Mouse (Mus musculus) erythroblast, embryonic 14.5 days (primary cell): ENCODE results near the gene Megf8. TPM values are rescaled to one million over a fixed set of nuclear protein-coding genes. Genes with fewer than 3 reads are reported as not detected.
"Not testable (repeated sequence)": the region's sequence is repeated elsewhere in the genome, so short reads cannot be mapped to it uniquely, and the experiment has no call there.

Source experiments
- H3K27me3 ChIP-seq: 2 replicates; pipeline ENCODE4 v1.6.1; 2012; ENCODE audit warnings: inconsistent platforms; ENCODE audit not compliant: control insufficient read depth
- H3K36me3 ChIP-seq: 2 replicates; pipeline ENCODE4 v1.6.1; 2012; ENCODE audit warnings: mild to moderate bottlenecking, inconsistent platforms; ENCODE audit not compliant: control insufficient read depth
- H3K4me1 ChIP-seq: 2 replicates; pipeline ENCODE4 v1.6.1; 2012; ENCODE audit warnings: inconsistent platforms; ENCODE audit not compliant: control insufficient read depth
- H3K4me3 ChIP-seq: replicated peaks from 2 replicates; pipeline ENCODE3; 2012; ENCODE audit warnings: moderate library complexity, mild to moderate bottlenecking, inconsistent platforms
- H3K9me3 ChIP-seq: 2 replicates; pipeline ENCODE4 v1.6.1; 2012; ENCODE audit warnings: low read length, inconsistent platforms, mixed read lengths; ENCODE audit not compliant: control insufficient read depth
- GATA1 ChIP-seq: IDR thresholded peaks from 2 replicates; pipeline ENCODE4 v1.6.1; 2012; ENCODE audit warnings: low read length, inconsistent platforms, mixed read lengths
- TAL1 ChIP-seq: IDR thresholded peaks from 3 replicates; pipeline ENCODE4 v1.6.1; 2012; ENCODE audit warnings: low read length, inconsistent platforms, mixed read lengths
- polyA plus RNA-seq: library from polyadenylated mRNA; stranded (reverse); fragments of >175 nt; gene quantifications from 2 replicates; pipeline ENCODE4 v1.2.3, GENCODE M21; 2012

Megf8 gene
- polyA plus RNA-seq, 1 experiment = 0.16 TPM

DNA sequence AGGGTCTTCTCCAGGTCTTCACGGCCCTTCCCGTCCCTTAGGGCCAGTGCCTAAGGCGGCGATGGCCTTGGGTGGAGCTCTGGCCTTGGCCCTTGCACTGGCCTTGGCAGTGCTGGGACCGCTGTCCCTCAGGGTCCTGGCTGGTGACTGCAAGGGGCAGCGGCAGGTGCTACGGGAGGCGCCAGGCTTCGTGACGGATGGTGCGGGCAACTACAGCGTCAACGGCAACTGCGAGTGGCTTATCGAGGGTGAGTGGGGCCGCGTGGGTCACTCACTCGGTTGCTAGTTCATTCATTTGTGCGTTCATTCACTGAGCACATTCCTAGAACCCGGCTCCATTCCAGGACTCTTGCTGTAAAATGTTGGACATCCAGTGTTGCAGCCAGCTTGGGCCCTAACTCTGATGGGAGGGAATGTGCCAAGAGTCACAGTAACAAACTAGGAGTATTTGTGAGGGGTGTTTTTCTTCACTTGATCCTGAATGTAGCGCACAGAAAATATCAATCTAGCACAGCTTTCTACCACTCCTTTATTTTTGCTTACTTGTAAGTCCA is 559 bp downstream of the Megf8 start:
- Histone ChIP-seq H3K9me3 (peaks cover 6% of the 10 kb centered on the region; the same call in 1 of the 2 replicates), H3K4me3 (peak overlapping the region; percentile 66), H3K4me1 (peaks cover 25% of the 10 kb centered on the region), H3K27me3 (peaks cover 52% of the 10 kb centered on the region), H3K36me3 (no peaks in the 10 kb centered on the region)
- TF ChIP-seq GATA1 (no peak), TAL1 (no peak)

DNA sequence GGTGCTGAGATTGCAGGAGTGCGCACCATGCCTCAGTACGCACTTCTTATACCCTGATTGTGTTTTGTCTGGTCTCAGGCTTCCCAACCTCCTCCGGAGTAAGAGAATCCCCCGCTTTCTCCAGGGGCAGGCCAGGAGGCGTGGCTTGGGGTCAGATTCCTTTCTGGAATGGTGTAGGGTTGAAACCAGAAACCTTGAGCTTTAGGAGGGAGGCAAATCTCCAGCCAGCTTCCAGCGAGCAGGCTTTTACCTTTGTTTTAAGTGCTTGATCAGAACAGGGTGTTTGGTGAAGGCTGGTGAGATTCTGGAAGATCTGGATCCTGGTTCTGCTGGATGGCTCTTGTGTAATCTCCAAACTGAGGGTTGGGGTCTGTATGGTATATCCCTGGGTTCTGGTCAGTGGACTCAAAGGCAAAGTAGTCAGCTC is 5.1 kb downstream of the Megf8 start:
- TF ChIP-seq TAL1 (no peak), GATA1 (no peak)
- Histone ChIP-seq H3K27me3 (peaks cover 6% of the 10 kb centered on the region), H3K4me3 (no peak overlapping the region), H3K36me3 (no peaks in the 10 kb centered on the region), H3K4me1 (peaks cover 6% of the 10 kb centered on the region), H3K9me3 (no peaks in the 10 kb centered on the region)

DNA sequence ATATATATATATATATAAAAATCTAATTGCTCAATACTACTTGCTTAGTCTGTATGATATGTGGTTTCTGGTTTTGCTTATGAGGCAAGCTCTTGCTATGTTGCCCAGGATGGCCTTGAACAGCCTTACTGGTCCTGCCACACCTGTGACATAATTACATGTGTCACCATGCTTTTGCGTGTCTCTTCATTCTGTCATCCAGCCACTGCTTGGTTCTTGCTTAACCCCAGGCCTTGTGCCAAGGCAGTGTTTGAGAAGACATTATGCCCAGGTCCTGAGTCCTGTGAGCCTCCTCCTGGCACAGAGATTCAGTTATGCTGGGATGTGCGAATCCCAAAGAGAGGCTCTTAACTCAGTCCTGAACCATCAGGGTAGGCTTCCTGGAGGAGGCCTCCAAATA is 6.3 kb downstream of the Megf8 start:
- Histone ChIP-seq H3K27me3 (no peaks in the 10 kb centered on the region), H3K4me3 (no peak overlapping the region), H3K9me3 (no peaks in the 10 kb centered on the region), H3K4me1 (no peaks in the 10 kb centered on the region; the same call in 1 of the 2 replicates), H3K36me3 (no peaks in the 10 kb centered on the region)
- no peak for TF ChIP-seq TAL1
- TF ChIP-seq GATA1 = no peak

DNA sequence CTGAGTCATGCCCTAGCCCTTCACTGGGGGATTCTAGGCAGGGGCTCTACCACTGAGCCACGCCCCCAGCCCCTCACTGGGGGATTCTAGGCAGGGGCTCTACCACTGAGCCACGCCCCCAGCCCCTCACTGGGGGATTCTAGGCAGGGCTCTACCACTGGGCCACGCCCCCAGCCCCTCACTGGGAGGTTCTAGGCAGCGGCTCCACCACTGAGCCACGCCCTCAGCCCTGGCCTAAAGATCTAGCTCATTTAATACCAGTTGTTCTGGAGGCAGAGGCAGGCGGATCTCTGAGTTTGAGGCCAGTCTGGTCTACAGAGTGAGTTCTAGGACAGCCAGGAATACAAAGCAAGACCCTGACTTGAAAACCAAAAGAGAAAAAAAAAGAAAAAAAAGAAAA is 8.5 kb downstream of the Megf8 start:
- H3K9me3 ChIP-seq, H3K36me3 ChIP-seq, H3K27me3 ChIP-seq, H3K4me1 ChIP-seq, H3K4me3 ChIP-seq: not testable (repeated sequence)

DNA sequence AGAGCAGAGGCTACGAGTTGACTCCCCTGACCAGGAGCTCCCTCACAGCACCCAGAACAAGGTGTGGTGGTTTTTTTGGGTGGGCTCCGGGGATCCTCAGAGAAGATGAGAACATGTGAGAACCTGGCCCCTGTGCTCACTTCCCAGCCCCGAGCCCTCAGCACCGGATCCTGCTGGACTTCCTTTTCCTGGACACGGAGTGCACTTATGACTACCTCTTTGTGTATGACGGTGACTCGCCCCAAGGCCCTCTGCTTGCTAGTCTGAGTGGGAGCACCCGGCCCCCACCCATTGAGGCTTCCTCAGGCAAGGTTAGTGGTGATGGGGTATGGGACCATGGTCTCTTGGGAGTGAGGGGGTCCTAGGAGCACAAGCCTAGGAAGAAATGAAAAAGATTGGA is 9.3 kb downstream of the Megf8 start:
- Histone ChIP-seq H3K36me3 (no peaks in the 10 kb centered on the region), H3K4me1 (no peaks in the 10 kb centered on the region; the same call in 1 of the 2 replicates), H3K27me3 (no peaks in the 10 kb centered on the region), H3K4me3 (no peak overlapping the region), H3K9me3 (no peaks in the 10 kb centered on the region)
- TF ChIP-seq TAL1 (no peak), GATA1 (no peak)

DNA sequence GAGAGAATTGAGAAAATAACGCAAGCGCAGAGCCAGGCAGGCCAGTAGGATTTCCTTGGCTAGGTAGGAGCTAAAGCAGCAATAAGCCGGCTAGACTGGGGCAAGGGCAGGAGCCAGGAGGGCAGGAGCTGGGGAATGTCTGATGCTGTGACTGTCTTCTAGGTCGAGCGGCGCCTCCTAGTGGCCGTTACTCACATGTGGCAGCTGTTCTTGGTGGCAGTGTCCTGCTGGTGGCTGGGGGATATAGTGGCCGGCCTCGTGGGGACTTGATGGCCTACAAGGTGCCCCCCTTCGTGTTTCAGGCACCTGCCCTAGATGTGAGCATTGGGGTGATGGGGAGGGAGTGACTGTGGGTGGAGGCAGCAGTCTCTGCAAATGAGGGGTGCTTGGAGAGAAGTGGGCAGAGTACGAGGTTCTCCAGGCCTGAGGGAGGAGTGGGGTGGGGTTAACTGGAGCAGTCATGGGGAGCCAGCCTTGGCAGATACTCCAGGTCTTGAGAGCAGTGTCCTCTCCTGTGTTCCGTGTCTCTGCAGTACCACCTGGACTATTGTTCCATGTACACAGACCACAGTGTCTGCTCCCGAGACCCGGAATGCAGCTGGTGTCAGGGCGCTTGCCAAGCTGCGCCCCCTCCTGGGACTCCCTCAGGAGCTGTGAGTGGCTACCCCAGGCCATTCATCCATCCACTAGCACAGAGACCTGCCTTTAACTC is 16.8 kb downstream of the Megf8 start:
- no peak for TF ChIP-seq TAL1
- Histone ChIP-seq H3K27me3 (no peaks in the 10 kb centered on the region), H3K9me3 (no peaks in the 10 kb centered on the region), H3K36me3 (no peaks in the 10 kb centered on the region), H3K4me1 (no peaks in the 10 kb centered on the region), H3K4me3 (no peak overlapping the region)

DNA sequence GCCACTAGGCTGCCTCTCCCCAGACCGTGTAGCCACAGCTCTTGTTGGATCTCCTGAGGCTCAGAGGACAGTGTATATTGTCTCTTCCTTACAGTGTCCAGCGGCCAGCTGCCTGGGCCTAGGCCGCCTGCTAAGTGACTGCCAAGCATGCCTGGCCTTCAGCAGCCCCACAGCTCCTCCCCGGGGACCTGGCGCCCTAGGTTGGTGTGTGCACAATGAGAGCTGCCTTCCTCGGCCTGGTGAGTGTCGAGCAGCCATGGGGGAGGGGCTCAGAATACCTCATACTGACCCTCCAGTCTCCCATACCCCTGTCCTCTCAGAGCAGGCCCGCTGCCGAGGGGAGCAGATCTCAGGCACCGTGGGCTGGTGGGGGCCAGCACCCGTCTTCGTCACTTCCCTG is 17.5 kb downstream of the Megf8 start:
- no peaks in the 10 kb centered on the region for H3K36me3 ChIP-seq
- no peaks in the 10 kb centered on the region for H3K27me3 ChIP-seq
- no peaks in the 10 kb centered on the region for H3K9me3 ChIP-seq
- H3K4me1 ChIP-seq = no peaks in the 10 kb centered on the region
- no peak overlapping the region for H3K4me3 ChIP-seq
- TF ChIP-seq GATA1 = no peak

DNA sequence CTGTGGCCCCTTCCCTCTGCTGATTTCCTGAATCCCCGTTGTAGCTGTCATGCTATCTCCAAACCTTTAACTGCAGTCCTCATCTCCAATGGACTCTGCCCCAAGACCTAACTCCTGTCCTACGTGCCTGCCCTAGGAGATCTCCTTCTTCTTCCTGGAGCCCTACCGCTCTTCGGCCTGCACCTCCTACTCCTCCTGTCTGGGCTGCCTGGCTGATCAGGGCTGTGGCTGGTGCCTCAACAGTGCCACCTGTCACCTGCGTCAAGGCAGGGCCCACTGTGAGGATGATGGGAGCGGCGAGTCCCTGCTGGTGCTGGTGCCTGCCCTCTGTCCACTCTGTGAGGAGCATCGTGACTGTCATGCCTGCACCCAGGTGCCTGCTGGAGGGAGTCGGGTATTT is 22.4 kb downstream of the Megf8 start:
- no peaks in the 10 kb centered on the region for H3K4me1 ChIP-seq
- H3K9me3 ChIP-seq = no peaks in the 10 kb centered on the region
- no peak overlapping the region for H3K4me3 ChIP-seq
- TF ChIP-seq TAL1 (no peak), GATA1 (no peak)
- H3K36me3 ChIP-seq = no peaks in the 10 kb centered on the region
- H3K27me3 ChIP-seq = no peaks in the 10 kb centered on the region

DNA sequence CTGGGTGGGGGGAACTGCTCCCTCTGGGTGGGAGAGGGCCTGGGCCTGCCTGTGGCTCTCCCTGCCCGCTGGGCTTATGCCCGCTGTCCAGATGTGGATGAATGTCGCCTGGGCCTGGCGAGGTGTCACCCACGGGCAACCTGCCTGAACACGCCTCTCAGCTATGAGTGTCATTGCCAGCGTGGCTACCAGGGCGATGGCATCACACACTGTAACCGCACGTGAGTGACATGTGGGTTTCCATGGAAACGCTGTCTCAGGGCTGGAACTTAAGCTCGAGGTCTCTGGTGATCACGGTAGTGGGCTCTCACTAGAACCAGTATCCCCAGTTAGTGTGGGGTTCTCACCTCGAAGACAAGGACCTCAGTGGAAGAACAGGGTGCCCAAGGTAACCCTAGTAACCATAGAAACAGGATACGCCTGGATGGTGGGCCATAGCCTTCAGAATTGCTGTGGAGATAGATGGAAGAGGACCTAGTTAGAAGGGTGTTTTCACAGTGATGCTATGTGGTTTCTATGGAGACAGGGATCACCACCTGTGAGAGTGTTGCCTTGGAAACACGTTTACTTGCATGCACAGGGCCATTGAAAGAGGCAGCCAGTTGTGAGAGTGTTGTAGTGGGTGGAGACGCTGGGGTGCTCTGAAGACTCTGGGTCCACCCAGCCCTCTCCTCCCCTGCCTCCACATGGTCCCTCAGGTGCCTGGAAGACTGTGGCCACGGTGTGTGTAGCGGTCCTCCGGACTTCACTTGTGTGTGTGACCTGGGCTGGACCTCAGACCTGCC is 24.2 kb downstream of the Megf8 start:
- Histone ChIP-seq H3K27me3 (no peaks in the 10 kb centered on the region), H3K36me3 (no peaks in the 10 kb centered on the region; the same call in 1 of the 2 replicates)

More for the DNA sequence above, 24.2 kb downstream of the Megf8 start:
- Histone ChIP-seq H3K4me1 (no peaks in the 10 kb centered on the region), H3K4me3 (no peak overlapping the region), H3K9me3 (no peaks in the 10 kb centered on the region)
- TF ChIP-seq GATA1 (no peak), TAL1 (no peak)
